Mouse (Mus musculus) ovary, postnatal 14 days (tissue): ENCODE data around the gene Adsl.
A peak's percentile ranks its signal among the peaks of the same experiment; 100 is the strongest.
"Not testable (repeated sequence)": the region's sequence is repeated elsewhere in the genome, so short reads cannot be mapped to it uniquely, and the experiment has no call there.

Source experiments
- DNase-seq: peaks from one replicate; pipeline ENCODE4 v3.0.0; 2022; ENCODE audit warnings: low spot score

Adsl gene

DNA sequence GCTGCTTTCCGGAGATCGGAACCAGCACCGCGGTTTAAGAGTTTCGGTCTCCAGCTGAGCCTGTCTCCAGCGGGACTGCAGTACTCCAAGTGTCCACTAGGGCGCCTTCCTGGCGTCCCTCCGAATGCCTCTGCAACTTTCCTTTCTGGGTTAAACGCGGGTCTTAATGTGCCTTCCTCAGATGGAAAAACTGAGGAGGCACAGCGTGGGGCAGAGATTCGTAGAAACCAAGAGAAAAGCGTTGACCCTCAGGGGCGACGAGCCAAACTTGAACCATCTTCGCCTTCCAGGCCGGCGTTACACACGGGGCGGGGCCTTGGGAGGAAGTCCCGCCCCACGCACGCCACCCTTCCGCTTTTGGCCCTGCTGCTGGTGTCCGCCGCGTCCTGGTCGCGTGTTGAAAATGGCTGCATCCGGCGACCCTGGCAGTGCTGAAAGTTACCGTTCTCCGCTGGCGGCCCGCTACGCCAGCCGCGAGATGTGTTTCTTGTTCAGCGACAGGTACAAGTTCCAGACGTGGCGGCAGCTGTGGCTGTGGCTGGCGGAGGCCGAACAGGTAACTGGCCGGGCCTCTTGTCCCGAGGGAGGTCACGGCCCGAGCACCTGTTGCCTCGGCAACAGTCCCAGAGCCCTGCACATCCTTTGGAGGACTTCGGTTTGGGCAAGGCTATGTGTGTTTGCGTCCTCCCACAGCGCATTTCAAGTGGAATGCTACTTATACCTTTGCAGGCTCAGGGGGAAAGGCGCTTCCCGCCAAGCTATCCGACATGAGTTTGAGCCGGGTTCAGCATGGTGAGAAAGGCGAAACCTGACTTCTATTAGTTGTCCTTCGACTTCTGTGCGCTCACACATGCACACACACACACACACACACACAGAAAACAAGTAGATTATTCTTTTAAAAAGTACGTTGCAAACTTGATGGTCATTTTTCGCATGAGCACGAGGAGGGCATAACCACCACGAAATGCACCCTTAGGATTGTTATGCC lies at the start of gene Adsl:
TSS of gene Adsl (plus strand) at position 346 of the 991 bp plus-strand sequence.
- peak; percentile 78 for DNase-seq

DNA sequence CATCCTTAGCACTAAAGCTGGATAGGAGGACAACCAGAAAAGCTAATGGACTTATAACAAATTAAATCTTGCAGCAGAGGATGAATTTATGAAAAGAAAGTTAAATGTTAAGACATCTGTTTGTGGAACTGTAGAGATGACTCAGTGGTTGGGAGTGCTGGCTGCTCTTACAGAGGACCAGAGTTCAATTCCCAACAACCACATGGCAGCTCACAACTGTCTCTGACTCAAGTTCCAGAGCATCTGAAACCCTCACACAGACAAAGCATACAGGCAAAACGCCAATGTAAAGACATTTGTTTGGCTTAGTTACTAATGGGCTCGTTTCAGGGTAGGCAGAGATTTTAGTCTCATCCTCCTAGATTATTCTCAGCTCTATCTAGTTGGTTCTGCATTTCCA lies 48.5 kb upstream of the Adsl start:
- no peak for DNase-seq

GRCm38 (mm10) chr15:80901806-80902513 lies 46.3 kb upstream of the Adsl start:
- no peak for DNase-seq

DNA sequence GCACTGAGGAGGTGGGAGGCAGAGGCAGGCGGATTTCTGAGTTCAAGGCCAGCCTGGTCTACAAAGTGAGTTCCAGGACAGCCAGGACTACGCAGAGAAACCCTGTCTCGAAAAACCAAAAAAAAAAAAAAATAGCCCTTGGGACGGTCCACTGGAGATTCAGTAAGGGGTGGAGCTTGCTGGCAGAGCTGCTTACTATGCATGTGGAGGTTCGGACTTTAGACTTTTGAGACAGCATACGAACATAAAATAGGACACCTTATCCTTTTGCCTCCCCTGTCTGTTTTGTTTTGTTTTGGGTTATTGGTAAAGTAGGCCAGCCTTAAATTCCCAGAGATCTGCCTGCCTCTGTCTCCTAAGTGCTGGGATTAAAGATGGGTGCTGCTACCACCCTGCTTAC lies 43.5 kb upstream of the Adsl start:
- DNase-seq: not testable (repeated sequence)

DNA sequence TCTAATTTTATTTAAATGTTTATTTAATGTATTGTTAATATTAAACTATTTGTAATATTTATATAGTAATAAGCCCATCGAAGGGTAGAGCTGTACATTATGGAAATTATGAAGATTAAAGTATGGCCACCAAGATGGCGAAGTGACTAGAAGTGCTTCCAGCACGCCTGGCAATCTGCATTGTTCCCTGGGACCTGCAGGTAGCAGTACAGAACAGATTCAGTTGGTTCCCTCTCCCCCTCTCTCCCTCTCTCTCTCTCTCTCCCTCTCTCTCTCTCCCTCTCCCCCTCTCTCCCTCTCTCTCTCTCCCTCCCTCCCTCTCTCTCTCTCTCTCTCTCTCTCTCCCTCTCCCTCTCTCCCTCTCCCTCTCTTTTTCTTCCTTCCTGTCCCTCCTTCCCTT lies 38.1 kb upstream of the Adsl start:
- no peak for DNase-seq

GRCm38 (mm10) chr15:80910790-80911531 lies 37.3 kb upstream of the Adsl start:
- DNase-seq: no peak

GRCm38 (mm10) chr15:80912175-80912574 lies 36.1 kb upstream of the Adsl start:
- DNase-seq: no peak

DNA sequence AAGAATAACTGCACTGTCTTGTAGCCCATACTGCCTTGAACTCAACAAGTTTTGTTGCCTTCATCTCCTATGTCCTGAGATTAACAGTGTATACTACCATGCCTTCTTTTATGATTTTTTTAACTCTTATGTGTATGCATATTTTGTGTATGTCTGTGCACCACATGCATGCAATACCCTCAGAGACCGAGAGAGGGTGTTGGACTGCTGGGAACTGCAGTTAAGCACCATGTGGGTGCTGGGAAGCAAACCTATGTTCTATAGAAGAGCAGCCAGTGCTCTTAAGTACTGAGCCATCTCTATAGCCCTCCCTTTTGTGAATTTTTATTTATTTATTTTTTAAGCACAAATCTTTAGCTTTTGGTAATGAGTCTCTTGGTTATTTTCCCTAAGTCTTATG lies 34.5 kb upstream of the Adsl start:
- DNase-seq: no peak

DNA sequence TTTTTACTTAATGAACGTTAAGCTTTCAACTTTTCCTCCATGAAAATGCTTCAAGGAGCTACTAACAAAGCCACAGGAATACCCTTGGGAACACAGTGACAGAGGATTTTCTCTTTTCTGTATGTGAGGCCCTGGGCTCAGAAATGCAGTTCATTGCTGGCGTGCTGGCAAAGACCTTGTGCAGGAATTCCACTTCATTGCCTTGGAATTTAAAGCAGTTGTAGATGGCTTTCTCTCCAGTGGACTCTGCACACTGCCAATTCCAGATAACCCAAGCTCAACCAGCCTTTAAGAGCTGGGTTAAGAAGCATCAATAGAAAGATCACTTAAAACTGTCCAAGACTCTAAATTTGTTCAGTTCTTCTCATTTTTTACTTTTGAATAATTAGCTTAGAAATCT lies 32.4 kb upstream of the Adsl start:
- DNase-seq: no peak

DNA sequence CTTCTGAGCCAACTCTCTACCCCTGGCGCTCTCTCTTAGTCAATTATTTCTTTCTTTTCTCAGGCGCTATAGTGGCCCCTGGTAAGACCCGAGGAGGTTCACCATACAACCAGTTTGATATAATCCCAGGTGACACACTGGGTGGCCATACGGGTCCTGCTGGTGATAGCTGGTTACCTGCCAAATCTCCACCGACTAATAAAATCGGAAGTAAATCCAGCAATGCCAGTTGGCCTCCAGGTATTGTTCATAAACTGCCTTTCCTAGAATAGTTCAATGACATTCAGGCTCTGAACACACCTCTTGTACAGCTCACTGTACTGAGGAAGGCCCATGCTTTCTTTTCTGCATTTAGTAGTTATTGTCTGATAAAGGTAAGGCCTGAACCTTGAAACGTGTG lies 31.7 kb upstream of the Adsl start:
- DNase-seq: no peak

DNA sequence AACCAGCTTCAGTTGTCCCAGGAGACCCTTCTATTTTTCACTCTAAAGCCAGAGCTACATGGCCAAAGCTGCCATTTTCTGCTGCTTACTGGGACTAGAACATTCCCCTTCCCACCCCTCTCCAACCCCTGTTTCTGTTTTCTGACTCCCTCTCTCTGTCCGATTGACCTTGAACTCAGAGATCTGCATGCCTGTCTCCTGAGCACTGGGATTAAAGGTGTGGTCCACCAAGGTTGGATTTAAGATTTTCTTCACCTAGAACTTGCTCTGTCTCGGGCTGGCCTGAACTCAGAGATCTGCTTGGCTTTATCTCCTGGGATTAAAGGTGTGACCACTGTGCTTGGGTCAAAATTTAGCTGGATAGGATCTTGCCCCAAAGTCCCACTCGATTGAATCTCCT lies 27.9 kb upstream of the Adsl start:
- no peak for DNase-seq

GRCm38 (mm10) chr15:80921781-80922180 lies 26.5 kb upstream of the Adsl start:
- DNase-seq: no peak

DNA sequence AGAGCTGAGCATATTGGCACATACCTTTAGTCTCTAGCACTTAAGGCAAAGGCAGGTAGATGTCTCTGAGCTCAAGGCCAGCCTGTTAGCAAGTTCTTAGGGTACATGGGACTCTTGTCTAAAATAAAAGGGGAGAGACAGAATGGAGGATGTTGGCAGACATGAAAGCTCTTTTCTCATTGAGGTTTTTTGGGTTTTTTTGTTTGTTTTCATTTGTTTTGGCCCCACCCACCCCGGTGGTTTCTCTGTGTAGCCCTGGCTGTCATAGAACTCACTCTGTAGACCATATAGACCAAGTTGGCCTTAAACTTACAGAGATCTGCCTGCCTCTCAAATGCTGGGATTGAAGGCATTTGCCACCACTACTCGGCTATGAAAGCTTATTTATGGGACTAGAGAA lies 24.1 kb upstream of the Adsl start:
- DNase-seq: no peak

DNA sequence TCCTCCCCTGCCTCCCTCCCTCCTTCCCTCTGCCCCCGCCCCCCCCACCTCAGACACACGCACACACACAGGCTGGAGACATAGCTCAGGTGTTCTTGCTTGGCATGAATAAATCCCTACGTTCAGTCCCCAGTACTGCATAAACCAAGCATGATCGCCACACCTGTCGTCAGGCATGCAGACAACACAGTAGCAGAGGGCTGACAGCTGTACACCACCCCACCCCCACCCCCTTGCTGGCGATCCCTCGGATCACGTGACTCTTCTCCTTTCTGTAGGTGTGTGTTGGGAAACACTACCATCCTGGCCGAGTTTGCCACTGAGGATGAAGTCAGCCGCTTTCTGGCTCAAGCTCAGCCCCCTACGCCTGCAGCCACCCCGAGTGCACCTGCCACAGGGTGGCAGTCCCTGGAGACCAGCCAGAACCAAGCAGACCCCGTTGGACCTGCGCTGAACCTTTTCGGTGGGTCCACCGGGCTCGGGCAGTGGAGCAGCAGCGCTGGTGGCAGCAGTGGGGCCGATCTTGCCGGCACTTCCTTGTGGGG lies 19.4 kb upstream of the Adsl start:
- no peak for DNase-seq

DNA sequence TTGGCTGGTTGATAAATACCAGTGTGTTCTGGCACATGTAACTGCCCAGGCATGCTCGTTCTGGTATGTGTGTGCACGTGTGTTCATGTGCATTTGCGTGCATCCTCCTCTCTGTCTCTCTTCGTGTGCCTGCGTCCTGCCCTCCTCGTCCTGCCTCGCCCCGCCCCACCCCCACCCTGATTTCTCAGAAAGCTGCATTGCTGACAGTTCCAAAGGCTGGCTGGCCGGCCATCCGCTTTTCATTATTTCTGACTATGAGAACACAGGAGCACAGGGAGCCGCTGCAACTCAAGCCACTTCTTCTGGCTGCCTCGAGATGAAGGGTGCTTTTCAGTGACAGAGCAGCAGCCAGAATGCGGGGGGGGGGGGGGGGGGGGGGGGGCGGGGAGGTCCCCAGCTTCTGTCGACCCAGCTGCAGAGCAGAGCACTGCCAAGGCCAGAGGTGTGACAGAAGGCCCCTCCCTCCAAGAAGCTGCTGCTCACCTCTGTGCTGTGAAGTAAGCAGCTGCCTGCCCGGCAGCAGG lies 18.2 kb upstream of the Adsl start:
- no peak for DNase-seq

- DNase-seq: not testable (repeated sequence)
Measured at GRCm38 (mm10) chr15:80930676-80931320, 17.5 kb upstream of the Adsl start.

GRCm38 (mm10) chr15:80931345-80931960 lies 16.8 kb upstream of the Adsl start:
- DNase-seq: no peak

DNA sequence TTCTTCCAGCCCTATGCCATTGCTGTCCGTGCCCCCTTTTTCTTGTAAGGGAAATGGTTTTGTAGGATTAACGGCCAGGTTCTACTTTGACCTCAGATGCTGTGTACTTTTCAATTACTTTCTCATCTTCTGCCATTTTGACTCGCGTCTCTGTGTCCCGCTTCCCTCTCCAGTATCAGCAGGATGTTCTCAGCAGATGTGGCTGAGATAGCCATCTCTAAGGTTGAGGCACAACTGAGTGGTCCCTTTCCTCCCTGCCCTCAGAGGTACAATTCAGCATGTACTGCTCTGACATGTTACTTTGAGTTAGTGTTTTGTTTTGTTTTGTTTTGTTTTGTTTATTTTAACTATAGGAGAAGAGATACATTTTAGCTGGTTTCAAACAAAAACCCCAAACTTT lies 13.4 kb upstream of the Adsl start:
- no peak for DNase-seq

DNA sequence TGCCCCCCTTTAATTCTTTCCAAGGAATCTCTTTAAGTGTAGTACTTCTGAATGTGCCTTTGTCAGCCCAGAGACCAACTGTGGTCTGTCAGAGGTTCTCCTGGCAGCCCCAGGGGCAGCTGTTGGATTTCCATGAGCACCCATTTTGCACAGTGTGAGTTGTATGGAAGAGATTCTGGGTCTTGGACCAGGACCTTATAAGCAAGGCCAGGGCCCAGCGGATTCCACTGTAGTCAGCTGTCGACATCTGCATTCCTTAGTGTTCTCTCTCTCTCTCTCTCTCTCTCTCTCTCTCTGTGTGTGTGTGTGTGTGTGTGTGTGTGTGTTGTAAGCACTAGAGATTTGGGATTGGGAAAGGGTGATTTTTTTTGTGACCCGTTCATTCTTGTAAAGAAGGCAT lies 11.6 kb upstream of the Adsl start:
- DNase-seq: no peak

DNA sequence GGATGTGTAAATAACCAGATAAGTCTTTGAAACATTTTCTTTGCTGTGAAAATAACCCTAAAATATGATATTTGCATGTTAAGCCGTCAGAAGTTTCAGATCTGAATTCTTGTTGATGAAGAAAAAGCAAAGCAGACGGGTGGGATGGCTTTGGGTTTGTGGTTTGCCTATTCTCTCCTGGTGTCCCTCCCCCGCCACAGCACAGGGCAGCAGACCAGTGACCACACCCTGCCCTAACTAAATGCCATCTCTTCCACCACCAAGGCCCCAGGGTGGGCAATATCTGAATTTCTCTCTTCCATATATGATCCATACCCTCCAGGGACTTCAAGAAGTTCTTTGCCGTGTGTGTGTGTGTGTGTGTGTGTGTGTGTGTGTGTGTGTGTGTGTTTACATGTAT lies 9.7 kb upstream of the Adsl start:
- DNase-seq: no peak

DNA sequence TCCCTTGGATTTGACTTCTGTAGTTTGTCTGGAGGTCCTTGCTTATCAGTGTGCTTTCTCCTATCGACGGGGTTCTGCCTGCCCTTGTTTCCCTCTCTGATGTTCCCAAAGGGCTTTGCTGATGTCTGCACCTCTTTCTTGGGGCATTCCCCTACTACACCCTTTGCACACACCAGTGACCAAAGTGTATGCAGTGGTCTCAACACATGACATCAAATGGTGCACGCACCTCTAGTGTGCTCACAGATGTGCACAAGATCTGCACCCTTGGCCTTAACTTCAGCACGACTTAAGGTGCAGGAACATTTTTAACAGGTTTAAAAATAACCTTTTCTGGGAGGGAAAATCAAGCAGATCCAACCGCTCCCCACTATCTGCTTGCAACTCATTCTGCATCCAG lies 8.9 kb upstream of the Adsl start:
- no peak for DNase-seq
